Mouse (Mus musculus) thymus, adult 2 months (tissue): Measurements from ENCODE around the gene Maml3. TPM values are rescaled to one million over a fixed set of nuclear protein-coding genes. Genes with fewer than 3 reads are reported as not detected.

Experiments
- DNase-seq: peaks from one replicate; pipeline ENCODE4 v3.0.0; 2021
- H3K27ac ChIP-seq: fragments of 200-500 bp; 2 replicates; pipeline ENCODE4 v1.5.1; 2012; ENCODE audit warnings: low read length, control low read depth; ENCODE audit not compliant: control insufficient read depth, insufficient read depth
- H3K27me3 ChIP-seq: fragments of 200-500 bp; 2 replicates; pipeline ENCODE4 v1.6.1; 2012; ENCODE audit warnings: mild to moderate bottlenecking, low read length, moderate library complexity, mixed read lengths; ENCODE audit not compliant: control insufficient read depth, insufficient read depth
- H3K36me3 ChIP-seq: fragments of 200-500 bp; 2 replicates; pipeline ENCODE4 v1.6.1; 2012; ENCODE audit warnings: mild to moderate bottlenecking, low read length, moderate library complexity; ENCODE audit not compliant: control insufficient read depth, insufficient read depth
- H3K4me1 ChIP-seq: fragments of 200-500 bp; replicated peaks from 2 replicates; pipeline ENCODE4 v1.6.1; 2012; ENCODE audit warnings: low read length; ENCODE audit not compliant: control insufficient read depth, insufficient read depth
- H3K4me3 ChIP-seq: fragments of 200-500 bp; 2 replicates; pipeline ENCODE4 v1.5.1; 2012; ENCODE audit warnings: mild to moderate bottlenecking, low read length, control low read depth, moderate library complexity; ENCODE audit not compliant: control insufficient read depth, insufficient read depth
- CTCF ChIP-seq: fragments of 200-500 bp; IDR thresholded peaks from 2 replicates; pipeline ENCODE4 v1.5.1; 2012; ENCODE audit warnings: mild to moderate bottlenecking, control low read depth, low read length, moderate library complexity, borderline replicate concordance; ENCODE audit not compliant: control insufficient read depth, poor library complexity, insufficient read depth; ENCODE audit errors: extremely low read depth
- POLR2A ChIP-seq: fragments of 200-500 bp; IDR thresholded peaks from 2 replicates; pipeline ENCODE4 v1.6.1; 2012; ENCODE audit warnings: mild to moderate bottlenecking, low read length, control low read depth, moderate library complexity; ENCODE audit not compliant: control insufficient read depth, poor library complexity, insufficient read depth; ENCODE audit errors: extremely low read depth
- WGBS: fragments of 180-500 bp; shearing (Covaris S2); methylation state at CpG from one replicate; pipeline ENCODE4 v1.1.7; 2018; 5-methylcytosine and 5-hydroxymethylcytosine counted together
- polyA plus RNA-seq: library from polyadenylated mRNA; depleted of rRNA; stranded (reverse); fragments of >200 nt; gene quantifications from 2 replicates; pipeline ENCODE4 v1.2.3, GENCODE M21; 2012

Gene Maml3
- polyA plus RNA-seq, 1 experiment = 3.5 TPM

- no peaks in the 10 kb centered on the region for H3K36me3 ChIP-seq
- WGBS = 77% methylated on average over 3 of the region's 3 CpGs
- no peak overlapping the region for H3K27ac ChIP-seq
- no peak for DNase-seq
- peaks cover 9% of the 10 kb centered on the region for H3K4me1 ChIP-seq
- H3K27me3 ChIP-seq = no peaks in the 10 kb centered on the region
- no peak overlapping the region for H3K4me3 ChIP-seq
- TF ChIP-seq CTCF = no peak
Measured at GRCm38 (mm10) chr3:52063261-52063655, 41.6 kb downstream of the Maml3 start.

GRCm38 (mm10) chr3:52062389-52063260 is 42.3 kb downstream of the Maml3 start:
- DNase-seq = no peak
- no peak for TF ChIP-seq CTCF
- no peak for TF ChIP-seq POLR2A
- no peaks in the 10 kb centered on the region for H3K27me3 ChIP-seq
- H3K36me3 ChIP-seq = no peaks in the 10 kb centered on the region
- WGBS = 90% methylated on average over 11 of the region's 11 CpGs
- no peak overlapping the region for H3K27ac ChIP-seq
- H3K4me1 ChIP-seq = peaks cover 9% of the 10 kb centered on the region
- no peak overlapping the region for H3K4me3 ChIP-seq

- 92% methylated on average over 8 of the region's 8 CpGs for WGBS
- no peaks in the 10 kb centered on the region for H3K36me3 ChIP-seq
- H3K4me3 ChIP-seq = no peak overlapping the region
- peaks cover 9% of the 10 kb centered on the region for H3K4me1 ChIP-seq
- no peak overlapping the region for H3K27ac ChIP-seq
- no peak for DNase-seq
- TF ChIP-seq CTCF (no peak), POLR2A (no peak)
- H3K27me3 ChIP-seq = no peaks in the 10 kb centered on the region
Measured at GRCm38 (mm10) chr3:52061472-52062388, 43.1 kb downstream of the Maml3 start.

GRCm38 (mm10) chr3:52060886-52061285 is 44.0 kb downstream of the Maml3 start:
- H3K27ac ChIP-seq = no peak overlapping the region
- WGBS = 98% methylated on average over 7 of the region's 7 CpGs
- H3K4me1 ChIP-seq = peaks cover 1% of the 10 kb centered on the region; the same call in 1 of the 2 replicates
- TF ChIP-seq CTCF = no peak
- TF ChIP-seq POLR2A = no peak
- no peaks in the 10 kb centered on the region for H3K27me3 ChIP-seq
- H3K4me3 ChIP-seq = no peak overlapping the region
- no peak for DNase-seq
- H3K36me3 ChIP-seq = no peaks in the 10 kb centered on the region

- WGBS = 97% methylated on average over 2 of the region's 2 CpGs
- no peak for TF ChIP-seq CTCF
- no peak for TF ChIP-seq POLR2A
Measured at GRCm38 (mm10) chr3:52051801-52052200, 53.1 kb downstream of the Maml3 start.

GRCm38 (mm10) chr3:52048082-52048481 is 56.8 kb downstream of the Maml3 start:
- no peak for DNase-seq
- Histone ChIP-seq H3K4me1 (peaks cover 18% of the 10 kb centered on the region), H3K36me3 (no peaks in the 10 kb centered on the region), H3K4me3 (no peak overlapping the region), H3K27ac (no peak overlapping the region), H3K27me3 (no peaks in the 10 kb centered on the region)
- TF ChIP-seq POLR2A (no peak), CTCF (no peak)
- WGBS = 89% methylated on average over 14 of the region's 14 CpGs

More at GRCm38 (mm10) chr3:52051801-52052200, 53.1 kb downstream of the Maml3 start:
- H3K4me1 ChIP-seq = peaks cover 8% of the 10 kb centered on the region
- H3K27ac ChIP-seq = no peak overlapping the region
- no peaks in the 10 kb centered on the region for H3K27me3 ChIP-seq
- H3K4me3 ChIP-seq = no peak overlapping the region
- DNase-seq = no peak
- H3K36me3 ChIP-seq = no peaks in the 10 kb centered on the region
